Mouse (Mus musculus) cerebellum, adult 18-20 months (tissue): Measurements from ENCODE around the gene Heatr5b.
"Not testable (repeated sequence)": the region's sequence is repeated elsewhere in the genome, so short reads cannot be mapped to it uniquely, and the experiment has no call there.

Experiments used
- DNase-seq, 2 experiments: peaks; one replicate each; pipeline ENCODE4 v3.0.0; 2021

The Heatr5b gene

GRCm38 (mm10) chr17:78834856-78835835 lies at the start of gene Heatr5b, which contains the start of gene Gpatch11:
Gene Heatr5b (minus strand): TSS chr17:78835364.
Gene Gpatch11 (plus strand): TSS chr17:78835567.
- peak; percentile 99 for DNase-seq

- DNase-seq = no peak
Observed at GRCm38 (mm10) chr17:78883291-78883690, 48.1 kb upstream of the Heatr5b start.

GRCm38 (mm10) chr17:78882401-78883112 lies 47.4 kb upstream of the Heatr5b start, which contains the start of gene Eif2ak2:
Gene Eif2ak2 (minus strand): TSS chr17:78882573.
- DNase-seq = peak; percentile 58 to 69

- DNase-seq = no peak
Observed at GRCm38 (mm10) chr17:78881878-78882304, 46.7 kb upstream of the Heatr5b start.

GRCm38 (mm10) chr17:78873886-78874285 lies 38.7 kb upstream of the Heatr5b start:
- DNase-seq = no peak

- no peak for DNase-seq
Observed at GRCm38 (mm10) chr17:78856243-78856642, 21.1 kb upstream of the Heatr5b start.

GRCm38 (mm10) chr17:78842271-78842928 lies 7.2 kb upstream of the Heatr5b start:
- no peak for DNase-seq

- DNase-seq = no peak
Observed at GRCm38 (mm10) chr17:78836056-78836455, 892 bp upstream of the Heatr5b start.

- DNase-seq = no peak
Observed at GRCm38 (mm10) chr17:78824346-78824745, 10.8 kb downstream of the Heatr5b start.

- DNase-seq = no peak
Observed at GRCm38 (mm10) chr17:78809582-78809981, 25.6 kb downstream of the Heatr5b start.

GRCm38 (mm10) chr17:78809019-78809418 lies 26.1 kb downstream of the Heatr5b start:
- DNase-seq = no peak

GRCm38 (mm10) chr17:78797222-78797621 lies 37.9 kb downstream of the Heatr5b start:
- no peak for DNase-seq

- no peak for DNase-seq
Observed at GRCm38 (mm10) chr17:78794390-78794789, 40.8 kb downstream of the Heatr5b start.

GRCm38 (mm10) chr17:78792122-78792521 lies 43.0 kb downstream of the Heatr5b start:
- no peak for DNase-seq

GRCm38 (mm10) chr17:78791690-78792070 lies 43.5 kb downstream of the Heatr5b start:
- no peak for DNase-seq

- DNase-seq = no peak
Observed at GRCm38 (mm10) chr17:78791068-78791689, 44.0 kb downstream of the Heatr5b start.

- not testable (repeated sequence) for DNase-seq
Observed at GRCm38 (mm10) chr17:78788273-78788672, 46.9 kb downstream of the Heatr5b start.

GRCm38 (mm10) chr17:78778765-78779164 lies 56.4 kb downstream of the Heatr5b start:
- no peak for DNase-seq

GRCm38 (mm10) chr17:78772317-78772716 lies 62.8 kb downstream of the Heatr5b start:
- DNase-seq = no peak

GRCm38 (mm10) chr17:78770932-78771331 lies 64.2 kb downstream of the Heatr5b start:
- DNase-seq = no peak

GRCm38 (mm10) chr17:78769341-78769740 lies 65.8 kb downstream of the Heatr5b start:
- no peak for DNase-seq

GRCm38 (mm10) chr17:78768937-78769336 lies 66.2 kb downstream of the Heatr5b start:
- DNase-seq = no peak
